Mouse (Mus musculus): ENCODE results near the gene 1700021F07Rik. TPM values are rescaled to one million over a fixed set of nuclear protein-coding genes. Genes with fewer than 3 reads are reported as not detected.

1700021F07Rik gene
- not detected in 2 replicates for polyA plus RNA-seq (2012; rRNA removed)

DNA sequence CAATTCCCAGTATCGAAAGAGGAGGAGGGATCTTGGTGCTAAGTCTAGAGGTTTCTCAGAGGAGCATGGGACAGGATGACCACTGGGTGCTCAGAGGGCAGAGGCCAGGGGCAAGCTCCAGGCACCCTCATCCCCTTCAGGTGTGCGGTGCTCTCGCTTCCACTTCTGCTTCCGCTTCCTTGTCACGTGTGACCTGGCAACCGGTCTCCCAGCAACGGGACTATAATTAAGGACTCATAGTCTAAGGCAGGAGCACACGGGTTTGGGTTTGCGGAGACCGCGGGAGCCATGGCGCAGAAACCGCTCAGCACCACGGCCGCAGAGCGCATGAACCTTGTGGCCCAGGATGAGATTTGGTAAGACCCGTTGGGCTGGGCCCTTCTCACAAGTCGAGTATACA, at the start of gene 1700021F07Rik:
1700021F07Rik (plus strand) TSS at position 211 of the 400 bp plus-strand sequence.
- TF ChIP-seq POLR2A (IDR thresholded peaks at IDR 0.05; ENCODE audit: borderline replicate concordance, extremely low read depth, low read depth, low read length) (no peak), CTCF (IDR thresholded peaks at IDR 0.05; ENCODE audit: insufficient read depth, low read length) (no peak)
- H3K4me3 ChIP-seq (replicated peaks; ENCODE audit: extremely low read depth, low read depth, low read length) = no peak within 1 kb of the TSS
- WGBS = 89% methylated on average over 18 of the region's 18 CpGs
- DNase-seq = no peak
- no peaks in the 10 kb centered on the region for H3K4me1 ChIP-seq (ENCODE audit: control insufficient read depth, insufficient read depth, low read length)

- TF ChIP-seq CTCF (IDR thresholded peaks at IDR 0.05; ENCODE audit: insufficient read depth, low read length) (no peak), POLR2A (IDR thresholded peaks at IDR 0.05; ENCODE audit: borderline replicate concordance, extremely low read depth, low read depth, low read length) (no peak)
- WGBS = 49% methylated on average over 11 of the region's 11 CpGs
- Histone ChIP-seq H3K4me3 (replicated peaks; ENCODE audit: extremely low read depth, low read depth, low read length) (no peak overlapping the region), H3K4me1 (ENCODE audit: control insufficient read depth, insufficient read depth, low read length) (no peaks in the 10 kb centered on the region)
- no peak for DNase-seq
Measured at GRCm38 (mm10) chr2:173473233-173473632, 49.2 kb upstream of the 1700021F07Rik start.

GRCm38 (mm10) chr2:173479050-173479449, 43.3 kb upstream of the 1700021F07Rik start:
- H3K4me3 ChIP-seq (replicated peaks; ENCODE audit: extremely low read depth, low read depth, low read length) = no peak overlapping the region
- TF ChIP-seq POLR2A (IDR thresholded peaks at IDR 0.05; ENCODE audit: borderline replicate concordance, extremely low read depth, low read depth, low read length) (no peak), CTCF (IDR thresholded peaks at IDR 0.05; ENCODE audit: insufficient read depth, low read length) (no peak)
- no peaks in the 10 kb centered on the region for H3K4me1 ChIP-seq (ENCODE audit: control insufficient read depth, insufficient read depth, low read length)
- DNase-seq = no peak
- 74% methylated on average over 12 of the region's 12 CpGs for WGBS

DNA sequence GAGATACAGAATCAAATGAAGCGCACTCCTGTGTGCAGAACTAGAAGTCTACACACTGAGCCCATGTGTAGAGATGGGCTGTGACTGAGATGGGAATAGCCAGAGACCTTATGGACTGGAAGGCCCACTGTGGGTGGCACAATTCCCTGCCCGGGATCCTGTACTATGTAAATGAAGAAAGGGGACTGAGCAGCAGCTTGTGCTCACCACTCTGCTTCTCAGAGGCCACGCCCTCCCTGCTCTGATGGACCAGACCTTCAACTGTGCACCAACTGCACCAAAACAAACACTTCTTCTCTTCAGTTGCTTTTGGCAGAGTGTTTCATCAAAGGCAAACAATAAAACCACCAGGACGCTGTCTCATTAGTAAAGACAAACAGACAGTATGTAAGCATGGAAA, 37.9 kb upstream of the 1700021F07Rik start:
- Histone ChIP-seq H3K4me1 (ENCODE audit: control insufficient read depth, insufficient read depth, low read length) (no peaks in the 10 kb centered on the region), H3K4me3 (replicated peaks; ENCODE audit: extremely low read depth, low read depth, low read length) (no peak overlapping the region)
- DNase-seq = no peak
- TF ChIP-seq POLR2A (IDR thresholded peaks at IDR 0.05; ENCODE audit: borderline replicate concordance, extremely low read depth, low read depth, low read length) (no peak), CTCF (IDR thresholded peaks at IDR 0.05; ENCODE audit: insufficient read depth, low read length) (no peak)
- WGBS = 78% methylated on average over 4 of the region's 4 CpGs

GRCm38 (mm10) chr2:173499612-173500011, 22.8 kb upstream of the 1700021F07Rik start:
- TF ChIP-seq CTCF (IDR thresholded peaks at IDR 0.05; ENCODE audit: insufficient read depth, low read length) (no peak), POLR2A (IDR thresholded peaks at IDR 0.05; ENCODE audit: borderline replicate concordance, extremely low read depth, low read depth, low read length) (no peak)
- no peak for DNase-seq
- H3K4me3 ChIP-seq (replicated peaks; ENCODE audit: extremely low read depth, low read depth, low read length) = no peak overlapping the region
- WGBS = 86% methylated on average over 2 of the region's 2 CpGs
- H3K4me1 ChIP-seq (ENCODE audit: control insufficient read depth, insufficient read depth, low read length) = no peaks in the 10 kb centered on the region

- H3K4me1 ChIP-seq (ENCODE audit: control insufficient read depth, insufficient read depth, low read length) = no peaks in the 10 kb centered on the region
- no peak overlapping the region for H3K4me3 ChIP-seq (replicated peaks; ENCODE audit: extremely low read depth, low read depth, low read length)
- TF ChIP-seq POLR2A (IDR thresholded peaks at IDR 0.05; ENCODE audit: borderline replicate concordance, extremely low read depth, low read depth, low read length) (no peak), CTCF (IDR thresholded peaks at IDR 0.05; ENCODE audit: insufficient read depth, low read length) (no peak)
- no peak for DNase-seq
- WGBS = 81% methylated on average over 6 of the region's 6 CpGs
Measured at GRCm38 (mm10) chr2:173513977-173514376, 8.4 kb upstream of the 1700021F07Rik start.

GRCm38 (mm10) chr2:173515186-173515585, 7.2 kb upstream of the 1700021F07Rik start:
- H3K4me3 ChIP-seq (replicated peaks; ENCODE audit: extremely low read depth, low read depth, low read length) = no peak overlapping the region
- H3K4me1 ChIP-seq (ENCODE audit: control insufficient read depth, insufficient read depth, low read length) = no peaks in the 10 kb centered on the region
- TF ChIP-seq CTCF (IDR thresholded peaks at IDR 0.05; ENCODE audit: insufficient read depth, low read length) (no peak), POLR2A (IDR thresholded peaks at IDR 0.05; ENCODE audit: borderline replicate concordance, extremely low read depth, low read depth, low read length) (no peak)
- DNase-seq = no peak
- 50% methylated on average over 6 of the region's 6 CpGs for WGBS

- WGBS = 83% methylated on average over 25 of the region's 25 CpGs
- Histone ChIP-seq H3K4me1 (ENCODE audit: control insufficient read depth, insufficient read depth, low read length) (no peaks in the 10 kb centered on the region), H3K4me3 (replicated peaks; ENCODE audit: extremely low read depth, low read depth, low read length) (no peak overlapping the region)
- DNase-seq = no peak
- no peak for TF ChIP-seq POLR2A (IDR thresholded peaks at IDR 0.05; ENCODE audit: borderline replicate concordance, extremely low read depth, low read depth, low read length)
- TF ChIP-seq CTCF (IDR thresholded peaks at IDR 0.05; ENCODE audit: insufficient read depth, low read length) = no peak
Measured at GRCm38 (mm10) chr2:173516150-173516855, 6.1 kb upstream of the 1700021F07Rik start.

GRCm38 (mm10) chr2:173528493-173528892, 6.1 kb downstream of the 1700021F07Rik start:
- WGBS = 71% methylated on average over 3 of the region's 3 CpGs
- no peak overlapping the region for H3K4me3 ChIP-seq (replicated peaks; ENCODE audit: extremely low read depth, low read depth, low read length)
- TF ChIP-seq CTCF (IDR thresholded peaks at IDR 0.05; ENCODE audit: insufficient read depth, low read length) (no peak), POLR2A (IDR thresholded peaks at IDR 0.05; ENCODE audit: borderline replicate concordance, extremely low read depth, low read depth, low read length) (no peak)
- no peak for DNase-seq
- no peaks in the 10 kb centered on the region for H3K4me1 ChIP-seq (ENCODE audit: control insufficient read depth, insufficient read depth, low read length)

Data from lung, adult 2 months (tissue).